ENCODE assay signal across 25 mouse cellular contexts in the genomic region with DNA sequence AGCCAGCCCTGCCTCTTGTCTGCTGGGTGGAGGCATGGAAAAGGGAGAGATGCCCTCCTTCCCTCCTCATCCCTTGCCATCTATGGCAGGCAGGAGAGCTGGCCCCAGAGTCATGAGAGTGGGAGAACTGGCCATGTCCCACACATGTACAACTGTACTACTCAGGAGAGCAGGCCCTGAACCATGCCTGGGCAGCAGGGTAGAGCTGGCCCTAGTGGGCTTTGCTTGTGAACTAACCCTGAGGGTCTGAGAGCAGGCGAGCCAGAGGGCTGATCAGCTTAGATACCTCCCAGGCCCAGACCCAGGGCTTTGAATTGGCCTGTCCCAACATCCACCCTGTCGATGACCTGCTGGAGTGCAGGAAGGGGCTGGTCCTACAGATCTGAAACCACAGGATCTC.
DNase-seq lines count a peak whose midpoint lies in the region; ATAC-seq lines count a peak whose summit lies in the region.
"Had no signal": no experiment of that assay in that cellular context is flagged by ENCODE, and none has a peak within 500 bp of the region (broad histone marks: within the 10 kb centered on the region; RNA-seq: fewer than 3 reads in every experiment).

No protein-coding gene starts in this region.

- H3K27me3 ChIP-seq in heart, embryonic 11.5 days (ENCODE audit: control insufficient read depth, insufficient read depth, low read length): no peaks in the 10 kb centered on the region
- no peaks in the 10 kb centered on the region for H3K27me3 ChIP-seq in kidney, embryonic 15.5 days
- no peaks in the 10 kb centered on the region for H3K27me3 ChIP-seq in midbrain, embryonic 16.5 days (ENCODE audit: control insufficient read depth, insufficient read depth, low read depth, low read length)
- H3K27me3 ChIP-seq in midbrain, embryonic 11.5 days (ENCODE audit: control insufficient read depth, insufficient read depth, low read length): no peaks in the 10 kb centered on the region
- H3K27me3 ChIP-seq: heart, embryonic 12.5 days; neural tube, embryonic 13.5 days had no signal

- peak; percentile 77 for DNase-seq in heart, adult 11 months
- DNase-seq in kidney, postnatal 4 days: no peak
- DNase-seq in midbrain, embryonic 11.5 days (ENCODE audit: low spot score, missing footprints): no peak
- no peak for DNase-seq in spleen, postnatal 36 days (ENCODE audit: low spot score in 2 of 2)
- DNase-seq: adrenal gland, adult 8-10 months; cerebellum, adult 2 months; cerebellum, postnatal 14 days; gastrocnemius, postnatal 14 days; kidney, adult 11 months; kidney, postnatal 25 days; lung, adult 2 months; lung, postnatal 10 days had no signal

- no peaks in the 10 kb centered on the region for H3K9me3 ChIP-seq in heart, embryonic 11.5 days (replicated peaks; ENCODE audit: control insufficient read depth, low read length)
- H3K9me3 ChIP-seq in kidney, embryonic 15.5 days (replicated peaks): no peaks in the 10 kb centered on the region
- H3K9me3 ChIP-seq in midbrain, embryonic 16.5 days (replicated peaks; ENCODE audit: control insufficient read depth, low read length, poor library complexity, severe bottlenecking): no peaks in the 10 kb centered on the region
- H3K9me3 ChIP-seq in midbrain, embryonic 11.5 days (ENCODE audit: control insufficient read depth, low read length): no peaks in the 10 kb centered on the region
- H3K9me3 ChIP-seq: forebrain, embryonic 10.5 days; heart, embryonic 12.5 days; midbrain, embryonic 12.5 days; neural tube, embryonic 13.5 days had no signal

- no peak overlapping the region for H3K4me2 ChIP-seq in heart, embryonic 11.5 days
- no peak overlapping the region for H3K4me2 ChIP-seq in kidney, embryonic 15.5 days
- H3K4me2 ChIP-seq in midbrain, embryonic 16.5 days (ENCODE audit: low read length): no peak overlapping the region
- no peak overlapping the region for H3K4me2 ChIP-seq in midbrain, embryonic 11.5 days
- H3K4me2 ChIP-seq: heart, embryonic 12.5 days; midbrain, embryonic 12.5 days; neural tube, embryonic 13.5 days had no signal

- ATAC-seq in heart, embryonic 11.5 days (replicated peaks; ENCODE audit: insufficient number of reproducible peaks, low FRiP score, low TSS enrichment): no peak
- ATAC-seq in kidney, embryonic 15.5 days (replicated peaks; ENCODE audit: low FRiP score): 0 out of 2 replicates have a peak, but pooled peaks have one; percentile 12
- ATAC-seq in midbrain, embryonic 16.5 days: peak; percentile 18; the same call in 1 of the 2 replicates
- ATAC-seq in midbrain, embryonic 11.5 days (ENCODE audit: low FRiP score): no peak
- 0 out of 2 replicates have a peak, but pooled peaks have one; percentile 15 for ATAC-seq in monocyte, adult 5-6 weeks (replicated peaks; ENCODE audit: insufficient number of reproducible peaks, low FRiP score, low TSS enrichment, poor library complexity, severe bottlenecking)
- ATAC-seq: inflammation-experienced regulatory T-cells, adult 6 months had no signal

- no peaks in the 10 kb centered on the region for H3K36me3 ChIP-seq in heart, embryonic 11.5 days (ENCODE audit: control insufficient read depth, insufficient read depth, low read length)
- no peaks in the 10 kb centered on the region for H3K36me3 ChIP-seq in kidney, embryonic 15.5 days
- H3K36me3 ChIP-seq in midbrain, embryonic 16.5 days (ENCODE audit: control insufficient read depth, insufficient read depth, low read length): no peaks in the 10 kb centered on the region
- H3K36me3 ChIP-seq in midbrain, embryonic 11.5 days (ENCODE audit: control insufficient read depth, insufficient read depth, low read length): no peaks in the 10 kb centered on the region
- H3K36me3 ChIP-seq: forebrain, embryonic 10.5 days; heart, embryonic 12.5 days; midbrain, embryonic 12.5 days; neural tube, embryonic 13.5 days had no signal

- no peak overlapping the region for H3K9ac ChIP-seq in heart, embryonic 11.5 days (ENCODE audit: low read depth, low read length)
- H3K9ac ChIP-seq in kidney, embryonic 15.5 days: no peak overlapping the region
- no peak overlapping the region for H3K9ac ChIP-seq in midbrain, embryonic 16.5 days (ENCODE audit: low read depth, low read length)
- no peak overlapping the region for H3K9ac ChIP-seq in midbrain, embryonic 11.5 days (ENCODE audit: low read length)
- H3K9ac ChIP-seq: heart, embryonic 12.5 days; liver, embryonic 14.5 days; midbrain, embryonic 12.5 days; neural tube, embryonic 13.5 days had no signal

- 77% methylated on average over 2 of the region's 2 CpGs for WGBS in heart, embryonic 11.5 days (ENCODE audit: insufficient replicate concordance)
- 77% methylated on average over 2 of the region's 2 CpGs for WGBS in kidney, embryonic 15.5 days
- WGBS in midbrain, embryonic 16.5 days: 79% methylated on average over 2 of the region's 2 CpGs
- WGBS in midbrain, embryonic 11.5 days: 77% methylated on average over 2 of the region's 2 CpGs

- no peak overlapping the region for H3K4me3 ChIP-seq in heart, embryonic 11.5 days (ENCODE audit: low read depth, low read length)
- no peak overlapping the region for H3K4me3 ChIP-seq in kidney, embryonic 15.5 days (replicated peaks)
- no peak overlapping the region for H3K4me3 ChIP-seq in midbrain, embryonic 16.5 days (ENCODE audit: low read depth, low read length)
- no peak overlapping the region for H3K4me3 ChIP-seq in midbrain, embryonic 11.5 days (ENCODE audit: low read depth, low read length)
- H3K4me3 ChIP-seq: forebrain, embryonic 10.5 days; heart, embryonic 12.5 days; layer of hippocampus, adult 2 months; midbrain, embryonic 12.5 days; myocyte; neural tube, embryonic 13.5 days had no signal

- no peak overlapping the region for H3K27ac ChIP-seq in heart, embryonic 11.5 days (ENCODE audit: low read depth, low read length)
- H3K27ac ChIP-seq in kidney, embryonic 15.5 days: no peak overlapping the region
- no peak overlapping the region for H3K27ac ChIP-seq in midbrain, embryonic 16.5 days (ENCODE audit: low read length)
- H3K27ac ChIP-seq in midbrain, embryonic 11.5 days (ENCODE audit: low read depth, low read length): no peak overlapping the region
- H3K27ac ChIP-seq: layer of hippocampus, adult 2 months; liver, embryonic 14.5 days; macrophage; midbrain, embryonic 12.5 days; neural tube, embryonic 13.5 days had no signal

- no peaks in the 10 kb centered on the region for H3K4me1 ChIP-seq in heart, embryonic 11.5 days (ENCODE audit: control insufficient read depth, insufficient read depth, low read length)
- H3K4me1 ChIP-seq in kidney, embryonic 15.5 days: peaks cover 3% of the 10 kb centered on the region; the same call in 1 of the 2 replicates
- no peaks in the 10 kb centered on the region for H3K4me1 ChIP-seq in midbrain, embryonic 16.5 days (ENCODE audit: control insufficient read depth, insufficient read depth, low read length)
- H3K4me1 ChIP-seq in midbrain, embryonic 11.5 days (ENCODE audit: control insufficient read depth, insufficient read depth, low read length): no peaks in the 10 kb centered on the region
- H3K4me1 ChIP-seq: heart, embryonic 12.5 days; midbrain, embryonic 12.5 days had no signal

Comparison
In these comparisons a context has a peak if more than half of its experiments do, and no peak if none do; other contexts are left out.
1. ATAC-seq: peak in kidney, embryonic 15.5 days (single experiment), midbrain, embryonic 16.5 days (single experiment) and monocyte, adult 5-6 weeks (single experiment); none in heart, embryonic 11.5 days (single experiment) and midbrain, embryonic 11.5 days (single experiment).